Mouse (Mus musculus) erythroblast, adult 5-6 weeks (primary cell): ENCODE results near the gene Iffo1. TPM values are rescaled to one million over a fixed set of nuclear protein-coding genes. Genes with fewer than 3 reads are reported as not detected.
A peak's percentile ranks its signal among the peaks of the same experiment; 100 is the strongest.
"Not testable (repeated sequence)": the region's sequence is repeated elsewhere in the genome, so short reads cannot be mapped to it uniquely, and the experiment has no call there.

Experiments
- ATAC-seq: replicated peaks from 2 replicates; pipeline ENCODE4 v1.8.0; 2016; ENCODE audit warnings: moderate number of reproducible peaks, mild to moderate bottlenecking, moderate TSS enrichment, inconsistent platforms; ENCODE audit not compliant: poor library complexity, low FRiP score, severe bottlenecking
- total RNA-seq, 2 experiments: library from RNA; stranded (forward) in 1 of 2; stranded (reverse) in 1 of 2; fragments of 150-400 nt in 1 of 2; fragments of 200-764, 138-1000 nt in 1 of 2; gene quantifications; 2 replicates each; pipeline versions ENCODE4 v1.2.3 to v1.2.4; 2015 to 2017; ENCODE audit warnings: low replicate concordance in 2 of 2

Gene Iffo1
- total RNA-seq, 2 experiments from 2014 or later, result 2.2 to 3.1 TPM

DNA sequence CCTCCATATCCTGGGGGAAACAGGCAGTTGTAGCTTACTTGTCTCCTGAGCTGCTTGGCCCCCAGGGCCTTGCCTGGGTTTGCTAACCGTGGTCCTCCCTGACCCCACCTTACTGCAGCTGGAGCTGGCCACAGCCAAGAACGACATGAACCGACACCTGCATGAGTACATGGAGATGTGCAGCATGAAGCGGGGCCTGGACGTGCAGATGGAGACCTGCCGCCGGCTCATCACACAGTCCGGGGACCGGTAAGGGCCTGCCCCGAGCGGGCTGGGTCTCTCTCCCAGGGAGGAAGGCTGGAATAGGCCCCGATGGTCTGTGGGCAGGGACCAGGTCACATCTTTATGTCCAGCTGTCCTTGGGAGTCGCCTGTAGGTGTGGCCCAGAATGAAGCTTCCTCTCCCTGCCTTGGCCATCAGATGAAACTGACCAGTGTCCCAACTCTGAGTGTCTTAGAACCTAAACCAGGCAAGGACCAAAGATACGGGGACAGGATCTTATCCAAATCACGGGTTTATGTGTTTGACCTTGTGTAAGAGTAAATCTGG lies 14.0 kb downstream of the Iffo1 start:
- no peak for ATAC-seq

- ATAC-seq, result no peak
Measured at GRCm38 (mm10) chr6:125159773-125160557, 14.9 kb downstream of the Iffo1 start.

GRCm38 (mm10) chr6:125160558-125160853 lies 15.5 kb downstream of the Iffo1 start:
- ATAC-seq, result no peak

DNA sequence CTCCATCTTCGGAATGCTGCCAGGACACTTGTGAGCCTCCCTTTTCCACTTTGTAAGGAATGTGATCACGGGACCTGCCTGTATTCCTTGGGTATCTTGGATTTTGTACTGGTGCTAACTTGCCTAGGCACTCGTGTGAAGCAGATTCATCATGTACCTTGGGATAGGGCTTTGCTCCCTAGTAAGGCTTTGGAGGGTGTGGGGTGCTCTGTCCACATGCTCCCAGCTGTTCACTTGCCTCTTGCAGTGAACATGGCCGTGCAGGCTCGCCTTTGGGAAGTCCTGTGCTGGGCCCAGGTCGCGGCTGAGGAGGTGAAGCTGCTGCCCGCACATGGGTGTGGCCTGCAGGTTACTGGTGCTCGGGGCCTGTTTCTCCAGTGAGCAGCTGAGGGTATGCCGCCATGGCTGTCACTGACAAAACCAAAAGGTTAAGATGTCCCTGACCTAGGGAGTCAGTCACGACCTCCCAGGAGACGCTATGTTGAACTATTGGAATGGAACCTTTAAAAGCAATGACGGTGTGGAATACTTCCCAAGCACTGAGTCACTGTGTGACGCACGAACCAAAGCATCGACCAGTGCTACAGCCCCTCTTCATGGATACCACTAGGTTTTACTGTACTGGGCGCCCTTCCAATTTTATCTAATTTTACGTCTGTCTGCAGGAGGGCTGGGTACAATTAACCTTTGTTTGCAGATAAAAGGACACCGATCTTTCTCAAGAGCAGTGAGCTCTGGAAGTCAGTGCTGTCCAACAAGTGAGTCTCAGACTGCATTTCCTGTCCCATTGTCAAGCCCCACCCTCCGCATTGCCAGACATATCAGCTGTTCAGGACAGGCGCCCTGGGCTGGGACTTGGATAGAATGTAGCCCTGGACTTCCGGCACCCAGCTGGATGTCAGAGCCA lies 16.1 kb downstream of the Iffo1 start:
- no peak for ATAC-seq

DNA sequence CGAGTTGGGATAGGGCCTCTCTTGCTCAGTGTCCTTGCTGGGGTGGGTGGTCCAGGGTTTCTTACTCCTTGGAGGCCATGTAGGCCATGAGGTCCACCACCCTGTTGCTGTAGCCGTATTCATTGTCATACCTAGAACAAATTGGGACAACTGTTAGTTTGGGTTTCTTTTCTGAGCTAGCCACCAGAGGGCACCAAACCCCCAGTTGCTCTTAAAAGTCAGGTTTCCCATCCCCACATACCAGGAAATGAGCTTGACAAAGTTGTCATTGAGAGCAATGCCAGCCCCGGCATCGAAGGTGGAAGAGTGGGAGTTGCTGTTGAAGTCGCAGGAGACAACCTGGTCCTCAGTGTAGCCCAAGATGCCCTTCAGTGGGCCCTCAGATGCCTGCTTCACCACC lies 16.9 kb downstream of the Iffo1 start:
- not testable (repeated sequence) for ATAC-seq

GRCm38 (mm10) chr6:125162615-125163305 lies 17.7 kb downstream of the Iffo1 start:
- ATAC-seq, result not testable (repeated sequence)

DNA sequence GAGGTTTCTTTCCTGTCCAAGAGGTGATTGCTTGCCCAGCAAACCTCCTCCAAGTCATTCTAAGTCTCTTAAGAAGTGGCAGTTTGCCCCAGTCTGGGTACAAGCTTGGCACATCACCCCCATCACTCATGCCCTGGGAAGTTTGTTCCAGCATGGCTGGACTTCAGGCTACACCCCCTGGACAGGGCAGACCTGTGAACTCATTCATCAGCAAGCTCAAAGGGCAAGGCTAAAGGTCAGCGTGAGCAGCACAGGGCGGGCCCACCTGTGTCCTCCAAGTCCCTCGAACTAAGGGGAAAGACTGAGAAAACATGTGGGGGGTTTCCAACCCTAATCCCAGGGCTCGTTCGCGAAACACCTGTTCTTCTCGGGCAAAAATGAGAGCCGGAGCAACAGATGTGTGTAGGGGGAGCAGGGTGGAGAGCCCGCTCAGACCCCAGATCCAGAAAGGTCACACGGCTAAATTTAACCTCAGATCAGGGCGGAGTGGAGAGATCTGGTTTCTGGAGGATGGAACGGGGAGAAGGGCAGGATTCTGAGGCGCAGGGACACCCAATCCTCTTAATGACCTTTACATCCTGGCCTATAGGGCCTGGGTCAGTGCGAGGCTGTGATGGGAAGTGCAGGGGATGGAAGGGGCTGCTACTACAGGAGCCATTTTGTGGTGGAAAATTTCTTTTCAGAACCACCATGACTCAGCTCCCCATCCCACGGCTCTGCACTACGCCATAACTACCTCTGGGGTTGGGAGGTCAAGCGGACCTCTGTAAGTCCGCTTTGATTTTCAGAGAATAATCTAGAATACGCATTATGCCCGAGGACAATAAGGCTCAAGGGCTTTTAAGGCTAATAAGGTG lies 19.0 kb downstream of the Iffo1 start:
- no peak for ATAC-seq

GRCm38 (mm10) chr6:125164672-125165327 lies 19.8 kb downstream of the Iffo1 start:
- ATAC-seq, result peak; percentile 32

DNA sequence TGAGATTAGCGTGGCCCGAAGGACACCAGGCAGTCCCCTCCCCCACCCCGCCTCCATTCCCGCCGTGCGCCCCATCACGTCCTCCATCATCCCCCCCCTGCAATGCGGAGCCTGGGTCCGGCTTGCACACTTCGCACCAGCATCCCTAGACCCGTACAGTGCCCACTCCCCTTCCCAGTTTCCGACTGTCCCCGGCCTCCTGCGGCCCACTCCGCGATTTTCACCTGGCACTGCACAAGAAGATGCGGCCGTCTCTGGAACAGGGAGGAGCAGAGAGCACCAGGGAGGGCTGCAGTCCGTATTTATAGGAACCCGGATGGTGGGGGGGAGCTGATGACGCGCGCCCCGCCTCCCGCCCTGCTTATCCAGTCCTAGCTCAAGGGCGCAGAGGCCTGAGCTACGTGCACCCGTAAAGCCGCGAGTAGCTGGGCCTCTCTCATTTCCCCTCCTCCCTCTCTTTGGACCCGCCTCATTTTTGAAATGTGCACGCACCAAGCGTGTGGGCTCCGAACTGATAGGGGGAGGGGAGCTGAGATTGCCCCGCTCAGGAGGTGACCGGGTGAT lies 20.4 kb downstream of the Iffo1 start:
- ATAC-seq, result peak; percentile 79

- ATAC-seq, result no peak
Measured at GRCm38 (mm10) chr6:125166051-125166751, 21.2 kb downstream of the Iffo1 start, which contains the start of gene Gapdh. TSS of gene Gapdh (minus strand) at chr6:125166467.

DNA sequence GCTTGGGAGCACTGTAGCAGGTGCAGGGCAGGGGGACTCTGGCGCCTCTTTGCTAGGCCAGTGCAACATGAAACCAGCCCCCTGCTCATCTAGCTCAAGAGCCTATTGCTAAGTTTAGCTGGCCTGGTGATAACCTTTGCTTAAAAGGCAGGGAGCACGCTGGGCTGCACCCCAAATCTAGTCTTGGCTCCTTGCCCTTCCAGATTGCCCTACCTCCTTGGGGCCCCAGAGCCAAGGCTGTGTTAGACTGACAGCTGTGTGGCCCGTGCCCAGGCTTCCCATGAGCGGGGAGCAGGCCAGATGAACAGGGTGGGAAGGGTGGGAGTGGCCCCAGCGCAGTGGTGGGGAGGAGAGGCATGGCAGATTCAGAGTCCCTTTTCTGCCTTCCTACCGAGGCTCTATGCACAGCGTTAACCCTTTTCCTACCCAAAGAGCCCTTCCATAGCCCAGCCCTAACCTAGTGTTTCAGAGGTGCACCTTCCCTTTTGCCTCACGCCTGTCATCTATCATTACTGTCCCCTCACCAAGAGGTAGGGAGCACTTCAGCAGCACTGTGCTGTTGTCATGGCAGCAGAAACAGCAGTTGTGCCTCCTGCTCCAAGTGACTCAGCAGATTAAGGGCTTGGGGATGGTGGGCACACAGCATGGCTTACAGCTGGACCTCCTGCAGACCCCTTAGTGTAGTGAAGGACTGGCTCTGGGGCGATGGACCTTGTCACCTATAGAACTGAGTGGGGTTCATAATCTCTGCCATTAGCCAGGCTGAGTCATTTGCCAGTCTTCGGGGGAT lies 22.0 kb downstream of the Iffo1 start:
- ATAC-seq, result no peak

DNA sequence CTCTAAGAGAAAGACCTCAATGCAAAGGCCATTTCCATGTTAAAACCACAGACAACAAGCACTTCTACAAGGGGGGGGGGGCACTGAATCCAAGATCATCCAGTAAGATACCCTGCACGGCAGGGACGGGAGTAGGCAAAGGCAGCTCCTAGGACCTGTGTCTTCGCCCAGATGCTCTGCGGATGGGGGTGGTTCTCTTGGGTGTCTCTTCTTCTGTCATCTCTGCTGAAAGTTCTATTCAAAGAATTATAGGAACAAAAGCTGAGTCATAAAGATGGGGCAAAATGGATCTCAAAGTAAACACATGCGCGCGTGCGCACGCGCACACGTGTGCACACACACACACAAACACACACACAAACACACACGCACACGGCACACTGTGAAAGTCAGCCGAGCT lies 23.0 kb downstream of the Iffo1 start:
- no peak for ATAC-seq

DNA sequence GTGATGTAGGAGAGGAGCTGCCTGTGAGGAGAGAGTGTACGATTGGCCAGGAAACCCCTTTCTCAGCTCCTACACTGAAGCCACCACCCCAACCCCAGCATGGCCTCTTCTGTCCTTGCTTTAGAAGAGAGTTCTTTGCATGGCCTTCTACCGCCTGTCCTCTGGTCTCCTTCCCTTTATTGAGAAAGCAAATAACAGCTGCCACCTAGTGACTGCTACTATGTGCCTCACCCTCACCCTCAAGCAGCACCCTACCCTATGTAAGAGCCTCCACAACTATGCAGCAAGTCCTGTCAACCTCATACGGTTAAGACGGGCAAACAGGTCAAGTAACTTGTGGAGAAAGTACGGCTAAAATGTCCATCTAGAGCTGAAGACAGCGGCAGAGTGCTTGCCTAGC lies 25.2 kb downstream of the Iffo1 start:
- ATAC-seq, result no peak

- no peak for ATAC-seq
Measured at GRCm38 (mm10) chr6:125172474-125172873, 27.4 kb downstream of the Iffo1 start.

GRCm38 (mm10) chr6:125173256-125173655 lies 28.2 kb downstream of the Iffo1 start:
- ATAC-seq, result no peak

- no peak for ATAC-seq
Measured at GRCm38 (mm10) chr6:125175469-125175868, 30.4 kb downstream of the Iffo1 start.

GRCm38 (mm10) chr6:125179601-125180000 lies 34.6 kb downstream of the Iffo1 start:
- ATAC-seq, result no peak
